ENCODE assay signal across 14 mouse cellular contexts in genomic region chr4:135722540-135723290, GRCm38 (mm10). TPM values are rescaled to one million over a fixed set of nuclear protein-coding genes. Genes with fewer than 3 reads are reported as not detected.
DNase-seq lines count a peak whose midpoint lies in the region; ATAC-seq and TF ChIP-seq lines count a peak whose summit lies in the region.
"Had no signal": no experiment of that assay in that cellular context is flagged by ENCODE, and none has a peak within 500 bp of the region (broad histone marks: within the 10 kb centered on the region; RNA-seq: fewer than 3 reads in every experiment).

No protein-coding gene starts in this region.

- no peaks in the 10 kb centered on the region; the same call in 1 of the 2 replicates for H3K9me3 ChIP-seq in intestine, postnatal 0 days (ENCODE audit: control insufficient read depth)
- H3K9me3 ChIP-seq in intestine, embryonic 16.5 days (ENCODE audit: control insufficient read depth, low read length): no peaks in the 10 kb centered on the region
- no peaks in the 10 kb centered on the region for H3K9me3 ChIP-seq in midbrain, postnatal 0 days (ENCODE audit: low read length)
- peaks cover 6% of the 10 kb centered on the region; the same call in 1 of the 2 replicates for H3K9me3 ChIP-seq in midbrain, embryonic 10.5 days (replicated peaks)
- no peaks in the 10 kb centered on the region for H3K9me3 ChIP-seq in ES-E14 (ENCODE audit: control insufficient read depth, insufficient read depth, low read depth, low read length)
- H3K9me3 ChIP-seq in midbrain, embryonic 15.5 days: no peaks in the 10 kb centered on the region
- H3K9me3 ChIP-seq: limb, embryonic 10.5 days had no signal

- peak; percentile 44 for TF ChIP-seq CTCF in intestine, postnatal 0 days (IDR thresholded peaks at IDR 0.05; ENCODE audit: low read depth)
- TF ChIP-seq CTCF in midbrain, postnatal 0 days (IDR thresholded peaks at IDR 0.05): peak; percentile 42

- H3K4me3 ChIP-seq in intestine, postnatal 0 days (ENCODE audit: low read depth, low read length): no peak overlapping the region
- H3K4me3 ChIP-seq in intestine, embryonic 16.5 days (ENCODE audit: low read length): no peak overlapping the region
- no peak overlapping the region for H3K4me3 ChIP-seq in midbrain, postnatal 0 days (ENCODE audit: low read depth, low read length)
- no peak overlapping the region for H3K4me3 ChIP-seq in midbrain, embryonic 10.5 days
- no peak overlapping the region for H3K4me3 ChIP-seq in ES-E14 (ENCODE audit: insufficient read depth in 1 of 2, low read depth in 1 of 2, low read length in 2 of 2, poor library complexity in 1 of 2, severe bottlenecking in 1 of 2)
- H3K4me3 ChIP-seq in midbrain, embryonic 15.5 days: no peak overlapping the region
- H3K4me3 ChIP-seq: embryonic facial prominence, embryonic 12.5 days; limb, embryonic 10.5 days had no signal

- H3K9ac ChIP-seq in intestine, postnatal 0 days (ENCODE audit: low read depth, low read length): no peak overlapping the region
- no peak overlapping the region for H3K9ac ChIP-seq in intestine, embryonic 16.5 days (ENCODE audit: low read depth, low read length)
- H3K9ac ChIP-seq in midbrain, postnatal 0 days (replicated peaks; ENCODE audit: low read length, poor library complexity, severe bottlenecking): no peak overlapping the region
- no peak overlapping the region for H3K9ac ChIP-seq in ES-E14 (ENCODE audit: insufficient read depth, low read depth, low read length, poor library complexity, severe bottlenecking)
- H3K9ac ChIP-seq in midbrain, embryonic 15.5 days: no peak overlapping the region
- H3K9ac ChIP-seq: embryonic facial prominence, embryonic 12.5 days had no signal

- no peak for DNase-seq in midbrain, postnatal 0 days (ENCODE audit: low spot score)
- no peak for DNase-seq in midbrain, embryonic 10.5 days (ENCODE audit: low spot score)
- DNase-seq in ES-E14 (ENCODE audit: low read depth, low spot score): peak; percentile 25
- peak; percentile 27 for DNase-seq in splenic B cell, adult 2 months (ENCODE audit: low read depth, low spot score)
- DNase-seq: adrenal gland, postnatal 36 days; cerebellum, adult 8-10 months; lung, postnatal 14 days had no signal

- H3K27ac ChIP-seq in intestine, postnatal 0 days (ENCODE audit: low read depth, low read length): no peak overlapping the region
- no peak overlapping the region for H3K27ac ChIP-seq in intestine, embryonic 16.5 days (ENCODE audit: low read length)
- H3K27ac ChIP-seq in midbrain, postnatal 0 days (ENCODE audit: low read depth, low read length): no peak overlapping the region
- no peak overlapping the region for H3K27ac ChIP-seq in midbrain, embryonic 10.5 days (replicated peaks)
- H3K27ac ChIP-seq in ES-E14 (ENCODE audit: insufficient read depth, low read depth, low read length, poor library complexity, severe bottlenecking): no peak overlapping the region
- no peak overlapping the region for H3K27ac ChIP-seq in midbrain, embryonic 15.5 days
- H3K27ac ChIP-seq: embryonic facial prominence, embryonic 12.5 days; limb, embryonic 10.5 days had no signal

- WGBS in intestine, postnatal 0 days: 70% methylated on average over 17 of the region's 17 CpGs
- WGBS in intestine, embryonic 16.5 days: 74% methylated on average over 17 of the region's 17 CpGs
- WGBS in midbrain, postnatal 0 days: 75% methylated on average over 17 of the region's 17 CpGs
- 81% methylated on average over 17 of the region's 17 CpGs for WGBS in midbrain, embryonic 10.5 days
- 73% methylated on average over 17 of the region's 17 CpGs for WGBS in midbrain, embryonic 15.5 days

- ATAC-seq in intestine, postnatal 0 days: no peak
- ATAC-seq in intestine, embryonic 16.5 days: no peak
- no peak for ATAC-seq in midbrain, postnatal 0 days (ENCODE audit: low FRiP score)
- no peak for ATAC-seq in midbrain, embryonic 15.5 days (replicated peaks)
- ATAC-seq: Patski had no signal

- no peaks in the 10 kb centered on the region for H3K27me3 ChIP-seq in intestine, postnatal 0 days (replicated peaks; ENCODE audit: control insufficient read depth, insufficient read depth, low read length)
- H3K27me3 ChIP-seq in intestine, embryonic 16.5 days (replicated peaks; ENCODE audit: control insufficient read depth, insufficient read depth, low read length): no peaks in the 10 kb centered on the region
- no peaks in the 10 kb centered on the region for H3K27me3 ChIP-seq in midbrain, postnatal 0 days (ENCODE audit: insufficient read depth, low read length)
- no peaks in the 10 kb centered on the region; the same call in 1 of the 2 replicates for H3K27me3 ChIP-seq in midbrain, embryonic 10.5 days (ENCODE audit: low read depth, poor library complexity, severe bottlenecking)
- no peaks in the 10 kb centered on the region for H3K27me3 ChIP-seq in splenic B cell, adult 2 months (ENCODE audit: control insufficient read depth, insufficient read depth, low read length, poor library complexity, severe bottlenecking)
- H3K27me3 ChIP-seq in midbrain, embryonic 15.5 days (replicated peaks): no peaks in the 10 kb centered on the region
- H3K27me3 ChIP-seq: embryonic facial prominence, embryonic 12.5 days; Patski had no signal

- no peaks in the 10 kb centered on the region for H3K36me3 ChIP-seq in intestine, postnatal 0 days (ENCODE audit: control insufficient read depth, insufficient read depth)
- no peaks in the 10 kb centered on the region for H3K36me3 ChIP-seq in intestine, embryonic 16.5 days (ENCODE audit: control insufficient read depth, insufficient read depth, low read length)
- no peaks in the 10 kb centered on the region for H3K36me3 ChIP-seq in midbrain, postnatal 0 days (ENCODE audit: insufficient read depth, low read length)
- H3K36me3 ChIP-seq in midbrain, embryonic 10.5 days: no peaks in the 10 kb centered on the region
- no peaks in the 10 kb centered on the region for H3K36me3 ChIP-seq in ES-E14 (ENCODE audit: control insufficient read depth, insufficient read depth, low read length, poor library complexity, severe bottlenecking)
- H3K36me3 ChIP-seq in splenic B cell, adult 2 months (ENCODE audit: control insufficient read depth, insufficient read depth, low read length, poor library complexity, severe bottlenecking): no peaks in the 10 kb centered on the region
- no peaks in the 10 kb centered on the region for H3K36me3 ChIP-seq in midbrain, embryonic 15.5 days (replicated peaks)
- H3K36me3 ChIP-seq: embryonic facial prominence, embryonic 12.5 days; limb, embryonic 10.5 days had no signal

- no peak overlapping the region for H3K4me2 ChIP-seq in intestine, postnatal 0 days (replicated peaks; ENCODE audit: low read depth)
- no peak overlapping the region for H3K4me2 ChIP-seq in intestine, embryonic 16.5 days (ENCODE audit: low read depth, low read length)
- H3K4me2 ChIP-seq in midbrain, postnatal 0 days (ENCODE audit: low read depth, low read length, poor library complexity, severe bottlenecking): no peak overlapping the region
- H3K4me2 ChIP-seq in midbrain, embryonic 15.5 days: no peak overlapping the region
- H3K4me2 ChIP-seq: embryonic facial prominence, embryonic 12.5 days had no signal

- in situ Hi-C loops in ES-E14 (cut with MboI; ENCODE audit: low sequenced_read_pairs in 2 of 2, unreplicated experiment in 2 of 2): no loop called here

- H3K4me1 ChIP-seq in intestine, postnatal 0 days (replicated peaks; ENCODE audit: control insufficient read depth, insufficient read depth, low read length): no peaks in the 10 kb centered on the region; the same call in 1 of the 2 replicates
- peaks cover 4% of the 10 kb centered on the region; the same call in 1 of the 2 replicates for H3K4me1 ChIP-seq in intestine, embryonic 16.5 days (ENCODE audit: control insufficient read depth, insufficient read depth, low read length)
- H3K4me1 ChIP-seq in midbrain, postnatal 0 days (ENCODE audit: insufficient read depth, low read length): no peaks in the 10 kb centered on the region
- H3K4me1 ChIP-seq in midbrain, embryonic 10.5 days: peaks cover 4% of the 10 kb centered on the region; the same call in 1 of the 2 replicates
- peaks cover 0 to 9% of the 10 kb centered on the region in 2 experiments; a peak in 1 of 4 replicates for H3K4me1 ChIP-seq in ES-E14 (ENCODE audit: control insufficient read depth in 2 of 2, insufficient read depth in 2 of 2, low read length in 2 of 2, poor library complexity in 1 of 2)
- H3K4me1 ChIP-seq in midbrain, embryonic 15.5 days: no peaks in the 10 kb centered on the region
- H3K4me1 ChIP-seq: embryonic facial prominence, embryonic 12.5 days had no signal

TF ChIP-seq in ES-E14, 5 proteins besides CTCF, POLR2A, EP300 and RAD21:
- no peak for TF ChIP-seq MAFK (IDR thresholded peaks at IDR 0.05; ENCODE audit: insufficient read depth, low read depth, low read length)

RNA-seq across cellular contexts. Expression of gene Il22ra1, which starts 5.3 kb away (rescaled TPM):
- polyA plus RNA-seq in intestine, postnatal 0 days (2015; fragmentation: Nextera tagmentation; extraction: Ambion mirVana): 7.7 and 7.8 TPM in 2 replicates
- polyA plus RNA-seq in intestine, embryonic 16.5 days (2015; fragmentation: Nextera tagmentation; extraction: Ambion mirVana): 6.6 and 7.9 TPM in 2 replicates
- total RNA-seq in midbrain, postnatal 0 days (2014; rRNA removed): 0.11 TPM in 1 of 2 replicates, not detected in the other
- not detected in 2 replicates for polyA plus RNA-seq in midbrain, postnatal 0 days (2015; fragmentation: Nextera tagmentation; extraction: Ambion mirVana)
- polyA plus RNA-seq in midbrain, embryonic 10.5 days (2016; fragmentation: Nextera tagmentation; extraction: Ambion mirVana): not detected in 2 replicates
- total RNA-seq in ES-E14 (2012; rRNA removed): 0.36 and 0.37 TPM in 2 replicates
- not detected in 2 replicates for polyA plus RNA-seq in midbrain, embryonic 15.5 days (2015; fragmentation: Nextera tagmentation; extraction: Ambion mirVana)
- polyA plus RNA-seq: embryonic facial prominence, embryonic 12.5 days; hindbrain, embryonic 11.5 days; limb, embryonic 10.5 days; Patski had no signal

RNA-seq across cellular contexts. Expression of gene Ifnlr1, which starts 36.6 kb away (rescaled TPM):
- 5.5 and 5.9 TPM in 2 replicates for polyA plus RNA-seq in intestine, postnatal 0 days (2015; fragmentation: Nextera tagmentation; extraction: Ambion mirVana)
- 4.3 and 5.2 TPM in 2 replicates for polyA plus RNA-seq in intestine, embryonic 16.5 days (2015; fragmentation: Nextera tagmentation; extraction: Ambion mirVana)
- 0.22 and 0.28 TPM in 2 replicates for total RNA-seq in midbrain, postnatal 0 days (2014; rRNA removed)
- 0.06 and 0.10 TPM in 2 replicates for polyA plus RNA-seq in midbrain, postnatal 0 days (2015; fragmentation: Nextera tagmentation; extraction: Ambion mirVana)
- 0.10 and 0.21 TPM in 2 replicates for polyA plus RNA-seq in midbrain, embryonic 10.5 days (2016; fragmentation: Nextera tagmentation; extraction: Ambion mirVana)
- 3.3 and 6.2 TPM in 2 replicates for total RNA-seq in ES-E14 (2012; rRNA removed)
- polyA plus RNA-seq in midbrain, embryonic 15.5 days (2015; fragmentation: Nextera tagmentation; extraction: Ambion mirVana): 0.19 and 0.41 TPM in 2 replicates

RNA-seq across cellular contexts. Expression of gene Myom3, which starts 36.8 kb away (rescaled TPM):
- 0.66 and 0.72 TPM in 2 replicates for polyA plus RNA-seq in intestine, postnatal 0 days (2015; fragmentation: Nextera tagmentation; extraction: Ambion mirVana)
- 0.88 and 1.1 TPM in 2 replicates for polyA plus RNA-seq in intestine, embryonic 16.5 days (2015; fragmentation: Nextera tagmentation; extraction: Ambion mirVana)
- total RNA-seq in midbrain, postnatal 0 days (2014; rRNA removed): 0.60 and 0.99 TPM in 2 replicates
- polyA plus RNA-seq in midbrain, postnatal 0 days (2015; fragmentation: Nextera tagmentation; extraction: Ambion mirVana): 1.4 and 1.6 TPM in 2 replicates
- polyA plus RNA-seq in midbrain, embryonic 10.5 days (2016; fragmentation: Nextera tagmentation; extraction: Ambion mirVana): 0.12 and 0.20 TPM in 2 replicates
- 0.85 and 0.95 TPM in 2 replicates for total RNA-seq in ES-E14 (2012; rRNA removed)
- 0.27 and 0.70 TPM in 2 replicates for polyA plus RNA-seq in midbrain, embryonic 15.5 days (2015; fragmentation: Nextera tagmentation; extraction: Ambion mirVana)

Comparison
In these comparisons a context has a peak if more than half of its experiments do, and no peak if none do; other contexts are left out.
1. DNase-seq: peak in ES-E14 (single experiment) and splenic B cell, adult 2 months (single experiment); none in midbrain, postnatal 0 days (single experiment) and midbrain, embryonic 10.5 days (single experiment).